Mouse (Mus musculus) kidney, adult 2 months (tissue): ENCODE results near the gene Ctnnbl1. TPM values are rescaled to one million over a fixed set of nuclear protein-coding genes. Genes with fewer than 3 reads are reported as not detected.

Experiments
- DNase-seq: peaks from one replicate; pipeline ENCODE4 v3.0.0; 2021
- H3K27ac ChIP-seq: fragments of 200-500 bp; 2 replicates; pipeline ENCODE4 v1.5.1; 2012; ENCODE audit warnings: low read depth, low read length, control low read depth, inconsistent platforms; ENCODE audit not compliant: insufficient read depth
- H3K27me3 ChIP-seq: fragments of 200-500 bp; replicated peaks from 2 replicates; pipeline ENCODE4 v1.6.1; 2012; ENCODE audit warnings: mild to moderate bottlenecking, moderate library complexity, low read length, inconsistent platforms; ENCODE audit not compliant: control insufficient read depth, insufficient read depth
- H3K36me3 ChIP-seq: fragments of 200-500 bp; 2 replicates; pipeline ENCODE4 v1.6.1; 2012; ENCODE audit warnings: mild to moderate bottlenecking, moderate library complexity, low read length, inconsistent platforms; ENCODE audit not compliant: control insufficient read depth, insufficient read depth
- H3K4me1 ChIP-seq: fragments of 200-500 bp; 2 replicates; pipeline ENCODE4 v1.6.1; 2011; ENCODE audit warnings: low read length; ENCODE audit not compliant: control insufficient read depth, insufficient read depth
- H3K4me3 ChIP-seq: fragments of 200-500 bp; 2 replicates; pipeline ENCODE4 v1.5.1; 2011; ENCODE audit warnings: mild to moderate bottlenecking, low read depth, low read length, control low read depth; ENCODE audit not compliant: insufficient read depth
- CTCF ChIP-seq: fragments of 200-500 bp; conservative IDR thresholded peaks from 2 replicates; pipeline ENCODE4 v1.5.1; 2011; ENCODE audit warnings: low read depth, mild to moderate bottlenecking, control low read depth, low read length, moderate library complexity, mixed read lengths; ENCODE audit not compliant: insufficient read depth, insufficient read length
- POLR2A ChIP-seq: fragments of 200-500 bp; IDR thresholded peaks from one replicate; pipeline ENCODE4 v1.6.1; 2011; ENCODE audit warnings: low read depth, low read length, control low read depth
- WGBS: fragments of 180-500 bp; shearing (Covaris S2); methylation state at CpG from one replicate; pipeline ENCODE4 v1.1.7; 2018; 5-methylcytosine and 5-hydroxymethylcytosine counted together
- polyA plus RNA-seq: library from polyadenylated mRNA; depleted of rRNA; stranded (reverse); fragments of >200 nt; gene quantifications from 2 replicates; pipeline ENCODE4 v1.2.3, GENCODE M21; 2012

Gene Ctnnbl1
- polyA plus RNA-seq, 1 experiment: 16.7 TPM

DNA sequence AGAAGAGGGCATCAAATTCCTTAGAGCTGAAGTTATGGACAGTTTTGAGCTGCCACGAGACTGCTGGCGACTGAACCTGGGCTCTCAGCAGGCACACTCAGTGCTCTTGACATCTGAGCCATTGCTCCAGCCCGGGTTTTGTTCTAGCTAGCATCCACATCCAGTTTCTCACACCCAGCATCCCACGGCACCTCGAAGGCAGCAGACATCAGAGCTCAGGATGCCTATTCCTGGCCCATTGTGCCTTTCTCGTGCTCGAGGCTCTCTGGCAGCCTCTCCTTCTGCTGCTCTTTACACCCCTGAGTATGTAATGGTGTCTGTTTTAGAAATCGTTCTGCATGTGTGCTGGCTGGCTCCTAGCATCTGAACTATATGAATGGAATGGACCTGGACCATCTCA lies 13.3 kb downstream of the Ctnnbl1 start:
- 73% methylated on average over 8 of the region's 8 CpGs for WGBS

DNA sequence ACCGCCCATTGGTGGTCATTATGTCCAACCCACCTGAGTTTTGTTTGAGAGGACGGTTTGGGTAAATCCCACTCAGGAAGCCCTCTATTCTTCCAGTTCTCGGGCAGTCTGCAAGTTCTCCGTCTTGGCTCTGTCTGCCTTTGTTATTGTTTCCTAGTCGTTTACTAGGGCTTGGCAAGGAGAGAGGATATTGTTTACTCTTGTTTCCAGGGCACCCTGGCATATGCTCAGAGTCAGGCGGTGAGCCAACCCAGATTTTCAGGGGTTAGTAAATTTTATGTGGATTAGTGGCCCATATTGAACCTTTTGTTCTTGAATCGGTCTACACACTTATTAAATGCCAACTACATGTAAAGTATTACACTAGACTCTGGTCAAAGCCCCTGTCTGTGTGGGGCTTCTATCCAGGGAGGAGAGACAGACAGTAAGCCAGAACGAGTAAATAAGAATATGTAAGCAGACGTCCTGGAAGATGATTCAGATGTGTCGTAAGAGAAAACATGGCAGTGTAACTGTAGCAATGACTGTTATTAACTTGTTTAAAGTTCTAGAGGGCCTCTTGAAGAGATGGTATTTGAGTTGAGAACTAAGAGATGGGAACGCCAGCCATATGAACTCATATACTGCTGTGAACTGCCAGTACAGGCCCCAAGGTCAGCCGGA lies 13.9 kb downstream of the Ctnnbl1 start:
- no peaks in the 10 kb centered on the region for H3K36me3 ChIP-seq
- peak; percentile 30 for DNase-seq
- no peaks in the 10 kb centered on the region for H3K27me3 ChIP-seq
- peak overlapping the region; percentile 44 for H3K27ac ChIP-seq
- H3K4me3 ChIP-seq: no peak overlapping the region
- TF ChIP-seq POLR2A: no peak
- TF ChIP-seq CTCF: no peak
- peaks cover 7% of the 10 kb centered on the region for H3K4me1 ChIP-seq
- 53% methylated on average over 12 of the region's 12 CpGs for WGBS

More for the DNA sequence above, 13.3 kb downstream of the Ctnnbl1 start:
- Histone ChIP-seq H3K4me3 (no peak overlapping the region), H3K27ac (no peak overlapping the region), H3K36me3 (no peaks in the 10 kb centered on the region), H3K27me3 (no peaks in the 10 kb centered on the region), H3K4me1 (peaks cover 7% of the 10 kb centered on the region)
- no peak for TF ChIP-seq POLR2A
- no peak for TF ChIP-seq CTCF
- DNase-seq: no peak

- Histone ChIP-seq H3K4me3 (no peak overlapping the region), H3K27ac (peak overlapping the region; percentile 44), H3K36me3 (no peaks in the 10 kb centered on the region), H3K27me3 (no peaks in the 10 kb centered on the region), H3K4me1 (peaks cover 7% of the 10 kb centered on the region)
- TF ChIP-seq CTCF: no peak
- no peak for TF ChIP-seq POLR2A
- peak; percentile 58 for DNase-seq
- 54% methylated on average over 22 of the region's 22 CpGs for WGBS
These were observed 14.6 kb downstream of the Ctnnbl1 start for GRCm38 (mm10) chr2:157751589-157752373.

GRCm38 (mm10) chr2:157752374-157752743 lies 15.2 kb downstream of the Ctnnbl1 start:
- 77% methylated on average over 7 of the region's 7 CpGs for WGBS
- no peak for TF ChIP-seq POLR2A

GRCm38 (mm10) chr2:157755771-157756170 lies 18.6 kb downstream of the Ctnnbl1 start:
- H3K27me3 ChIP-seq: no peaks in the 10 kb centered on the region
- WGBS: 53% methylated on average over 7 of the region's 7 CpGs
- peak; percentile 64 for DNase-seq
- H3K4me1 ChIP-seq: peaks cover 7% of the 10 kb centered on the region
- no peaks in the 10 kb centered on the region for H3K36me3 ChIP-seq
- H3K4me3 ChIP-seq: no peak overlapping the region
- H3K27ac ChIP-seq: peak overlapping the region; percentile 24; the same call in 1 of the 2 replicates
- TF ChIP-seq CTCF (no peak), POLR2A (no peak)

More at GRCm38 (mm10) chr2:157752374-157752743, 15.2 kb downstream of the Ctnnbl1 start:
- Histone ChIP-seq H3K4me1 (peaks cover 7% of the 10 kb centered on the region), H3K27ac (no peak overlapping the region), H3K4me3 (no peak overlapping the region), H3K27me3 (no peaks in the 10 kb centered on the region), H3K36me3 (no peaks in the 10 kb centered on the region)
- no peak for DNase-seq

- Histone ChIP-seq H3K4me1 (peaks cover 7% of the 10 kb centered on the region), H3K27me3 (no peaks in the 10 kb centered on the region), H3K27ac (peak overlapping the region; percentile 13; the same call in 1 of the 2 replicates), H3K4me3 (no peak overlapping the region), H3K36me3 (no peaks in the 10 kb centered on the region)
- DNase-seq: no peak
- TF ChIP-seq CTCF (peak; percentile 29), POLR2A (no peak)
- WGBS: 64% methylated on average over 7 of the region's 7 CpGs
These were observed 19.0 kb downstream of the Ctnnbl1 start for GRCm38 (mm10) chr2:157756193-157756592.

GRCm38 (mm10) chr2:157758395-157758794 lies 21.2 kb downstream of the Ctnnbl1 start:
- TF ChIP-seq CTCF (no peak), POLR2A (no peak)
- H3K27ac ChIP-seq: no peak overlapping the region
- WGBS: 90% methylated on average over 5 of the region's 5 CpGs
- no peaks in the 10 kb centered on the region for H3K4me1 ChIP-seq
- H3K36me3 ChIP-seq: no peaks in the 10 kb centered on the region
- DNase-seq: no peak
- H3K4me3 ChIP-seq: no peak overlapping the region
- no peaks in the 10 kb centered on the region for H3K27me3 ChIP-seq
